Mouse (Mus musculus): Measurements from ENCODE around the gene Pcdh15.

Gene Pcdh15

DNA sequence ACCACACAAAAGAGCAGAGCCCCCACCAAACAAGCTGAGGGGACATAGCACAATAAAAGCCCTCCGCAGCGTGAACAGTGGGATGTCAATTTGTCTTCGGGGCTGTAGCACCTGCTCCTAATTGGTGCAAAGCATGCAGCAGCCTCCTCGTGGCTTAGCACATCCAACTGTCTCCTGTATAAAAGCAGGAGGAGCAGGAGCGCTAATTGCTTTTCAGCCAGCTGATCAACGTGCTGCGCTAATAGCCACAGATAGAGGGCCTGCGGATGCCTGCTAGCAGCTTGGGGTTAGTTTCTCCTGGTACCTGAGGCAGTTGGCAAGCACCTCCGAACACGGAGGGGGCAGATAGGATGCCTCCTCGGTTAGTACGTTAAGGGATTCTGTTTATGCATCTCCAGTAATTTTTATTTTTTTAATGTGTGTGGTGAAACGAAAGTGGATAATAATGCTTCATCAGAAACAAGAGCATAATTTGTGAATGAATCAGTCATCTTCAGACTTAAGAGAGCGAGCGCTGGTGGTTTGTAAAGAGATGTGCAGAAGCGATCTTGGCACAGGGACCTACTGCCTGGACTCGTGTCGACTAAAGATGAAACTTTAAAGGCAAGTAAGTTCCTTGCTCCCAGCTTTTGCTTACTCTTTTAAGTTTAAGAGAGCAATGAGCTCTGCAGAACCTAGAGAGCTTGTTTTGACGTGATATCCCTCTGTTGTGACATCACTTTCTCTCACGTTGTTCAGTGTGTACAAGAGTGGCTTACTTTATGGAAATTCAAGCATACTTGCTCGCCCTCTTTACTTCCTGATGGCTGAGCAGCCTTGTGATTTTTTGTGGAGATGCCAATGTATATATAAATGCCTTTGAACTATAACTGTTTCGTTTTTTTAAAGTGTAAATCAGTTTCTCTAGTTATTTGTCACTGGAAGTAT lies 722.8 kb downstream of the Pcdh15 start:
- DNase-seq (ENCODE audit: low spot score in 2 of 2) = no peak

- DNase-seq (ENCODE audit: low spot score in 2 of 2) = no peak
Observed at GRCm38 (mm10) chr10:73823214-73823613, 724.1 kb downstream of the Pcdh15 start.

GRCm38 (mm10) chr10:73826354-73826753 lies 727.2 kb downstream of the Pcdh15 start:
- no peak for DNase-seq (ENCODE audit: low spot score in 2 of 2)

DNA sequence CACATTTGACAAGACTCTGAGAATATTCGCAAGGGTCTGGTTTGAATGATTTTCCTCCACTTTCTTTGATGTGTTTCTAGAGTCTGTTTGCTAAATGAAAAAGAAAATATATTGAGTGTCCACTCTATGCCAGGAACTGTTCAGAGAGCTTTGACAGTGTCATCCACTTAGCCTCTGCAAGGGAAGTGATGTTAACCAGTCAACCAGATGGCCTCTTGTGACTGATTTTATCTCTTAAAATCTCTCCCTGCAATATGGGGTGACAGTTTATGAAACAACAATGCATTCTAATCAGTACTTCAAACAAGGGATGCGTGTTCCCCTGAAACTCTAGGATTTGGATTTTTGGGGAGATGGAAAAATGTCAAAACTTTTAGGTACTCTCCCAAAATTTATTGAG lies 729.6 kb downstream of the Pcdh15 start:
- DNase-seq (ENCODE audit: low spot score in 2 of 2) = no peak

DNA sequence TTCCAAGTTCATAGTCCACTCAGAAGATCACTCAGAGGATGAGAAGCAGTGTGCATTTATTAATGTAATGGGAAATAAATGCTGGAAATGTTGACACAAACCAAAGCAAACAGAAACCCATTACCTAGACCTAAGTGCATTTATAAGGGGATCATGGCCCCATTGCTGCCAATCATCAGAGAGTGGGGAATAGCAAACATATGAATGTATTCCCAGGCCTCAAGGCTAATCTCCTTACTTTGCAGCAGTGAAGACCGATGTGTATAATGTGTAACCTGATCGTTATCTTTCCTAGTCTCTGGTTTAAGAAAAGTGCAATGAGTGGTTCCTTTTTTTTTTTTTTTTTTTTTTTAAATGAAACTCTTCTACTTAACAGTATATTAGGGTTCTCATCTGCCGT lies 745.9 kb downstream of the Pcdh15 start:
- DNase-seq (ENCODE audit: low spot score in 2 of 2) = no peak

- DNase-seq (ENCODE audit: low spot score in 2 of 2) = no peak
Observed at GRCm38 (mm10) chr10:73862181-73862580, 763.0 kb downstream of the Pcdh15 start.

- no peak for DNase-seq (ENCODE audit: low spot score in 2 of 2)
Observed at GRCm38 (mm10) chr10:73878055-73878728, 779.0 kb downstream of the Pcdh15 start.

DNA sequence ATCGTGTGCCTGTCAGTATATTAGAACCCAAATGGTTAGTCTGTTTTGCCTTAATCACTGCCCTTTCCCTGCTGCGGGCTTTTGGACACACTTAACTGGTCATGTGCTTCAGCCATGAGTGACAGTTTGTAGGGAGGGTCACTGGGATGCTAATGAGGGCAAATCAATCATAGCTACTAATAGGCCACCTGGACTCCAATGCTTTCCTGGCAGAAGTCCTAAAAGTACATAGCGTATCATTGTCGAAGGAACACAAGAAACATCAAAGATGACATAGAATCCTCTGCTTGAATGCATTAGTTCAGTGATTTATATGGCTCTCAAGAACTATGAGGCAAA lies 779.6 kb downstream of the Pcdh15 start:
- DNase-seq (ENCODE audit: low spot score in 2 of 2) = no peak

- DNase-seq (ENCODE audit: low spot score in 2 of 2) = no peak
Observed at GRCm38 (mm10) chr10:73887771-73888170, 788.6 kb downstream of the Pcdh15 start.

GRCm38 (mm10) chr10:73892251-73892650 lies 793.1 kb downstream of the Pcdh15 start:
- DNase-seq (ENCODE audit: low spot score in 2 of 2) = no peak

DNA sequence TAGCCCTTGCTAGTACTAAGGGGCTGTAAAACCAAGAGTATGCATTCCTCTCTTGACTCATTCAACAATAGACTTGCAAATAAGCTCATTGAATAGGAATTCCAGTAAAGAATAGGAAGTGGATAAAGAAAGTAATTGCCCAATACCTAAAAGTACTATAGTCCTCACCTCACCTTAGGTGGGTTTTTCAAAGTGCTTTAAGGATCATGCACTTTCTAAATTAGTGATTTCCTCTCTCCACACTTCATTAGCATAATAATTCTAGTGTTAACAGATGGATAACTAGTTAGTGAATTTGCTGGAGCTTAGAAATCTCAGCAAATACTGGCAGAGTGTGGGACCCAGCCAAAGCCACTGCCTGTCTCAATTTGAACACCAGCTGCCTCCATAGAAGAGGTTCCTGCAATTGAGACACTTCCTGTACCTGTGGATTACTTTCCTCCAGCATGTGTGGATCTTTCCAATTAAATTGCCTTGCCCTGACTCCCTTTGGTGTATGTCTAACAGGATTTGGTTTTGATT lies 797.0 kb downstream of the Pcdh15 start:
- no peak for DNase-seq (ENCODE audit: low spot score in 2 of 2)

GRCm38 (mm10) chr10:73899165-73899564 lies 800.0 kb downstream of the Pcdh15 start:
- DNase-seq (ENCODE audit: low spot score in 2 of 2) = no peak

GRCm38 (mm10) chr10:73907626-73908025 lies 808.5 kb downstream of the Pcdh15 start:
- DNase-seq (ENCODE audit: low spot score in 2 of 2) = no peak

GRCm38 (mm10) chr10:73908568-73908967 lies 809.4 kb downstream of the Pcdh15 start:
- no peak for DNase-seq (ENCODE audit: low spot score in 2 of 2)

- DNase-seq (ENCODE audit: low spot score in 2 of 2) = no peak
Observed at GRCm38 (mm10) chr10:73915170-73915569, 816.0 kb downstream of the Pcdh15 start.

GRCm38 (mm10) chr10:73921579-73921978 lies 822.4 kb downstream of the Pcdh15 start:
- DNase-seq (ENCODE audit: low spot score in 2 of 2) = no peak

DNA sequence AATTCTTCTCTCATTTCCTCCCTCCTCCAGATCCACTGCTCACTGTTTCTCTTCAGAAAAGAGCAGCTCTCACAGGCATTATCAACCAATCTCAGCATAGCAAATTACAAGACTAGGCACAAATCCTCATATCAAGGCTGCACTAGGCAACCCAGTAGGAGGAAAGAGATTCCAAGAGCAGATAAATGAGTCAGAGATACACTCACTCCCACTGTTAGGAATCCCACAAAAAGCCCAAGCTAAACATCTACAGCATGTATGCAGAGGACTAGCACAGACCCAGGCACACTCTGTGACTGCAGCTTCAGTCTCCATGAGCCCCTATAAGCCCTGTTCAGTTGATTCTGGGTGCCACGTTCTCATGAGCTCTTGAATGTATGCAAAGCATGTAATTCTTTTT lies 829.5 kb downstream of the Pcdh15 start:
- DNase-seq (ENCODE audit: low spot score in 2 of 2) = no peak

DNA sequence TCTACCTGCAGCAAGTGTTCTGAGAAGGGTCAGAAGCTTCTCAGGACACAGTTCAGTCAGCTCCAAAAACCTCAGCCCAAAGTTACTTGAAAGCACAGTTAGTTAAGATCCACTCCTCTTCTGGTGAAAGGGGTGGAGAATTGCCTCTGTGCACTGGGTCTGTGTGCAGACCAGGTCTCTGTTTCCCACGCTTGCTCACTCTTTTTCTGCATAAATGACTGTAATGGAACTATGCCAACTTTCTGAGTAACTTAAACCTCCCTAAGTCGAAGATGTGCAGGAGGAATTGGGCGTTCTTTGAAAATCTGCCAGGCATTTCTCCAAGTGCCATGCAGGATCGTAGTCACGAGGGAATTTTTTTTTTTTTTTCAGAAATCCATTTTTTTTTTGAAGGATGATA lies 830.6 kb downstream of the Pcdh15 start:
- DNase-seq (ENCODE audit: low spot score in 2 of 2) = no peak

GRCm38 (mm10) chr10:73931185-73931584 lies 832.0 kb downstream of the Pcdh15 start:
- no peak for DNase-seq (ENCODE audit: low spot score in 2 of 2)

GRCm38 (mm10) chr10:73931996-73932679 lies 833.0 kb downstream of the Pcdh15 start:
- no peak for DNase-seq (ENCODE audit: low spot score in 2 of 2)

DNA sequence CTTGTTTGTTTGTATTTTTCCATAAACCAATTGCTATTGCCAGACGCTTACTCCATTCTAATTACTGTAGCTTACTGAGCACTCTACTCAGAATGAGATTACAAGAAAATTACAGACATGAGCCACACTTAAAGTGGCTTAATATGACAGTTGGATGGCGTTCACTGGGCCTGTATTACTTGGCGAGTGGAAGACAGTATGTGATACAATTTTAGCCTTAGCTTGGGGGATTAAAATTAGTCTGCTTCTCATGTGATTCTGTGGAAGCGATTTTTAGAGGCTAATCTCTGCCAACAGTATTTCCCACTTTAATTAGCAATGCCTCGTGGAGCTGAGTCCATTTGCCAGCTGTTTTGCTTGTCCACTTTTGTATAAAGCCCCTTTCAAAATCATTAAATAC lies 837.0 kb downstream of the Pcdh15 start:
- DNase-seq (ENCODE audit: low spot score in 2 of 2) = no peak

DNA sequence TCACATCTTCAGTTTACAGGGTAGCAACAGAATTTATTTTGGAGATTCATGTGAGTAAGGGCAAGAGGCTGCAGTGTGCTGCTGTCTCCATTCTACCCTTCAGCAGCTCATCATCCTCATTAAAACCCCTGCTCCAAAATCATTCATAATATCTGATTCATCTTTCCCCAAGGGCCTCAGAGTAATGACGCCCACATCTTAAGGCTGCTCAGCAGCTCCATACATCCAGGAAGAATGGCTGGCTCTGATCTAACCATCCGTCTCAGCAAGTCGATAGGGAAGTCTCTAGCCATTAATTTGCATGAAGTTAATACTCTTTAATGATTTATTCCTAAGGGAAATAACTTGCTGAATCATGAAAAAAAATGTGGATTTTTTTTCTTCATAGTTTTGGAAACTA lies 839.8 kb downstream of the Pcdh15 start:
- no peak for DNase-seq (ENCODE audit: low spot score in 2 of 2)
